Mouse (Mus musculus): ENCODE results near the gene Ets1. TPM values are rescaled to one million over a fixed set of nuclear protein-coding genes. Genes with fewer than 3 reads are reported as not detected.

Gene Ets1
- polyA plus RNA-seq, 1 experiment: 13.4 TPM

DNA sequence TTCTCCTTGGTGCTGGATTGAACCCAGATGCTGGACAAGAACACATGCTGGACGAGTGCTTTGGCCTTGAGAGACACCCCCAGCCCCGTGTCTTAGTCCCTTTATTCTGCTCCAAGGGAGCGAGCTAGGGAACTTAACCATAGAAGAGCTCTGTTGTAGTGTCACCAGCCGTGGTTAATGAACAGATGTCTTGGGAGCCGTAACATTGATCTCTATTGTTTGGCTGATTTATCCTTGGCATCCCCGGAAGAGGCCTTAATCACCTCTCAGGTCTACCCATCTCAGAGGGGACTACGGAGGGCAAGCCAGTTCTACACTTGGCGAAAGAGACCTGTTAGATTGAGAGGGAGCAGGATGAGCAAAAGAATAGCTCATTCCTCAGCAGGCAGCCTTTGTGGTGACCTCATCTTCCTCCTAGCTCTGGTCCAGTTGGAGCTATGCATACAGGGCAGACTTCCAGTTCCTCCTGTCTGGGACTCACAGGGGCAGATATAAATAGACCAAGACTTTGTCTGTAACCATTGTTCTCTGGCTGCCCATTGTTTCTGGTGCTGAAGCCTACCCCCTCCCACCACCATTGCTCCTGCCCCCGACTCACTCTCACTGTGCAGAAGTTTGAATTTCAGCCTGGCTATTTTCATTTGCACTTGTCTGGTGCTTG is 79.9 kb downstream of the Ets1 start:
- no peak overlapping the region for H3K4me3 ChIP-seq (ENCODE audit: insufficient read depth, low read depth, low read length)
- H3K4me1 ChIP-seq (ENCODE audit: control insufficient read depth, insufficient read depth, insufficient read length, low read length): peaks cover 67% of the 10 kb centered on the region
- H3K27ac ChIP-seq (replicated peaks; ENCODE audit: low read depth, low read length): peak overlapping the region; percentile 83

DNA sequence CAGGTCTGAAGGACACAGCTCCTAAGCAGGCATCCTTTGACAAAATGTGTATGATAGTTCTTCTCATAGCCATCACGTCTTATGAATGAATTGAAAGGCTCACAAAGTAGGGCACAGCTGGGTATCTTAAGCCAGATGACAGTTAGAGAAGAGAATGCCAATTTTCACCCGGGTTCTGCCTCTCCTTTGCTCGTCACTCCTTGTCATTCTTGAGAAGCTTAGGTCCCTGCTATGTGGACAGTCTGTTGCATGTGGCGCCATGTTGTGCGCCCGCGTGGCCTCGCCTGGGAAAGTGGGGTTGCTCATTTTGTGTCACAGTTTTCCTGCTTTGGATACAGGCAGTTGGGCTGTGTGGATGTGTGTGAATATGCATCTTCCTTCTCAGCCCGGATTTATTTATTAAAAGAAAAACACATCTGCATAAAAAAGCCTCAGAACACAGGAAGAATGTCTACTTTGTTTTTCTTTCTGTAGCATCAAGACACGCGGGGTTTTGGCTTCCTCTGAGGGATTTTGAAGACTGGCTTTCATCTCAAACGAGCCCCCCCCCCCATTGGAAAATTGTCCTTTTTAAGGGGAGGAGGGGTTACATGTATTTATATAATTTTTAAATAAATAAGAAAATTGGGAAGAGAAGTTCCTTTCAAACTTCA is 81.4 kb downstream of the Ets1 start:
- peak overlapping the region; percentile 66 for H3K27ac ChIP-seq (replicated peaks; ENCODE audit: low read depth, low read length)

DNA sequence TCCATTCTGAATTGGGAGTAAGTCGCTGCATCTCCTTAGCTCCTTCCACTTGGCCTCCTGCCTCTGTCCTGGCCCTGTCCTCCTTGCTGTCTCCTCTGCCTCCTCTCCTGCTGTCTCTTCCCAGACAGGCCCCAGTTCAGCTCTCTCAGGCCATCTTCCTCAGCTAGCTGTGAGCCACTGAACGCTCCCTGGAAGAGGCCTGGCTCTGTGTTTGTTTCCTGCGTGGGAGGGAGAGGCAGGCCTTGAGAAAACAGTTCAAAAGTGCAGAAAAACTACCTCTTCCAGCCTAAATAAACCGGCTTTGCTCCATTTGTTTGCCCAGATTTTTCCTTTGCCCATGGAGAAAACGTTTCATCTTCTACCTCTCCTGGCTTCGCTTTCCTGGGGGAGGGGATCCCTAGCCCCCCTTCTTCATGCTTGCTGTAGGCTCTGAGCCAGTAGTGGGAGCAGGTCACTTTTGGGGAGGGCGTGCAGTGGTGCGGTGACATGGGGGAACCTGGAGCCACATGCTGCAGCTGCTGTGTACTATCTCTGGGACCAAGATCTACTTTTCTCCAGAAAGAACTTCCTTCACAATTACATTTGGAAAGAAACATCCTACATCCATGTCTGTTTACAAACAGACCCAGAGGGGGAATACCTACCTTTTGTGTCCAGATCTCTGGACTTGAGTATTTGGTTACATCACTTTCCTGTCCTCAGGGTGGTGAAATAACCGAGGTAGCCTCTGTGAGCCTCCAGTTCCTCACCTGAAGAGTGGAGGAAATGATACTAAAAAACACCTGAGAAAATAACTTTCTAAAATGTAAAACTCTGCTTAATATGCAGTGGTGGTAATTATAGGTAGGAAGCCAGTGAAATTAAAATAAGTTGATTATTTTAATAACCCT is 82.2 kb downstream of the Ets1 start:
- peaks cover 60% of the 10 kb centered on the region for H3K4me1 ChIP-seq (ENCODE audit: control insufficient read depth, insufficient read depth, insufficient read length, low read length)
- peak overlapping the region; percentile 46 for H3K27ac ChIP-seq (replicated peaks; ENCODE audit: low read depth, low read length)
- H3K4me3 ChIP-seq (ENCODE audit: insufficient read depth, low read depth, low read length): no peak overlapping the region

More for the DNA sequence above, 81.4 kb downstream of the Ets1 start:
- Histone ChIP-seq H3K4me3 (ENCODE audit: insufficient read depth, low read depth, low read length) (no peak overlapping the region), H3K4me1 (ENCODE audit: control insufficient read depth, insufficient read depth, insufficient read length, low read length) (peaks cover 66% of the 10 kb centered on the region)

DNA sequence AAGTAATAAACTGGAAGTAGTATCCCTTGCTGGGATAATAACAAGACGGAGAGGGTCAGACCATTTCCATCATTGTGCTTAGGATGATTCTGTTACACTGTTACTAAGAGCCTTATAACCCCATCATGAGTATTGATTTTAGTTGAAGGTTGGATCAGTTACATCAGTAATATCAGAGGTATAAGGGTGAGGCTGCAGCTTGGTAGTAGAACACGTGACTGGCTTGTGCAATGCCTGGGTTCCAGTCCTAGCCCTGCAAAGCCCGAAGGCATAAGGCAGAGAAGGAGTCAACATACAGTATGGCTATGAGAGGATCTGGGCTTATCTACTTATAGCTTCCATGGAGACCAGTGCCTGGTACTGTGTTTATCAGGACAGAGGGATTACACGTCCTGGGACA is 82.8 kb downstream of the Ets1 start:
- Histone ChIP-seq H3K27ac (replicated peaks; ENCODE audit: low read depth, low read length) (no peak overlapping the region), H3K4me1 (ENCODE audit: control insufficient read depth, insufficient read depth, insufficient read length, low read length) (peaks cover 56% of the 10 kb centered on the region), H3K4me3 (ENCODE audit: insufficient read depth, low read depth, low read length) (no peak overlapping the region)

DNA sequence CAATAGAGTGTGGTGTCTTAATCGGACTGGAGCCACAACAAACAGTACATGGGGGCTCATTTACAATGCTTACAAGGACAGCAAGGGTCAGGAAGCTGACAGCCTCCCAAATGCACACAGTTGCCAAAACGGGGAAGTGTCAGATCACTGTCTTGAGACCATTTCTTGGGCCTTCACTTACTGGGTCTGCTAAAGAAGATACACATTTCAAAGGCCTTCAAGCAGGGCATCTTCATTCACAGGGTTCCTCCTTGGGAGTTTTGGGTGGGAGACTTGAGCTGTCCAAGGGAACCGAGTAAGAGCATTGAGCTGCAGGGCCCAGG is 83.9 kb downstream of the Ets1 start:
- Histone ChIP-seq H3K27ac (replicated peaks; ENCODE audit: low read depth, low read length) (peak overlapping the region; percentile 31), H3K4me3 (ENCODE audit: insufficient read depth, low read depth, low read length) (no peak overlapping the region), H3K4me1 (ENCODE audit: control insufficient read depth, insufficient read depth, insufficient read length, low read length) (peaks cover 56% of the 10 kb centered on the region)

DNA sequence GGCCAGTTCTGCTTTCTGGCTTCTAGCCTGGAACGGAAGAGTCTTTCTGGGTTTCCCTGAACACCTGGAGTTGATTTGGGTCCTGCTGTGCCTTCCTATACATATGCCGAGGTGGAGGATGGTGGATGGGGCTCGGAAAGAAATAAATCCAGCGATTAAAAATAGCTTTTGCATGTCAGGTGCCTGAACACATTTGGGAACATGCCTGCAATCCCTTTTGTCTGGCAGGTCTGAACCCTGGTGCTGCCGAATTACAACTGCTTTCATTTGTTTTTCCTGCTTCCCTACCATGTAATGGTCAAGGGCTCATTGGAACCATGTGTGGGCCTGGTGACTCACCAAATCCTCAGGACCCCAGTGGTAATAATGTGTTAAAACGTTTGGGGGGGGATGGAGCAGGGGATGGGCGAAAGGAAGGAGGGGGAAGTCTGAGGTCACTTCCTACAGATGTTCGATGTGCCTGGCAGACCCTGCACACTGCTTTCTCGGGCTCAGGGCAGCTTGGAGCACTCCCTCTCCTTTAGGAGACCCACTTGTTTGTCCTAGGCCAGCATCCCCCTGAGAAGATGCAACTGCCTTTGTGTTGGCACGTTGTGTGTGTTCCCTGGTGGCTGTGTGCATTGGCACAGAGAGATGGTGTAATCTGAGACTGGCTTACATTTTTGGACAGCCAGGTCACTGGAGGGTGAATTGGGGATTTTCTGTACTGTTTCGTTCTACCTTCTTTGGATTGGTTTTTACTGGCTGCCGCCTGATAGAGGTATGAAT is 84.4 kb downstream of the Ets1 start:
- peak overlapping the region; percentile 45 for H3K27ac ChIP-seq (replicated peaks; ENCODE audit: low read depth, low read length)
- H3K4me3 ChIP-seq (ENCODE audit: insufficient read depth, low read depth, low read length): no peak overlapping the region
- H3K4me1 ChIP-seq (ENCODE audit: control insufficient read depth, insufficient read depth, insufficient read length, low read length): peaks cover 56% of the 10 kb centered on the region

DNA sequence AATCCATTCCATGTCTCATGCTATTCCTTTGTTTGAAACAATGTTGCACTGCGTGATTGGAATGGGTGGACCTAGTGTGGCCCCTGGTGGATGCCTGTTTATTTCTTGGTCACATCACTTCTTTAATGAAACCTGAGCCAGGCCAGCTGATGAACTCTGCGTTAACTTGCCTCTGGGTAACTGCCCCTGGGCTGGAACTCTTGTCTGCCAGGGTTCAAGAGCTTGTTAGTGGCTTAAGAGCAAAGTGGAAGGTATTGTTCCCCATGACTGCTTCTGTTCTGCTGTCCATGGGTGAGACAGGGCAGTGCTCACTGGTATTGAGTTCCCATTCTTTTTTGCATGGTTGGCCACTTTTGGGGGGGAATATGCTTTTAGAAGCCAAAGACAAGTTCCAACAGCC is 85.1 kb downstream of the Ets1 start:
- peak overlapping the region; percentile 45 for H3K27ac ChIP-seq (replicated peaks; ENCODE audit: low read depth, low read length)
- peaks cover 57% of the 10 kb centered on the region for H3K4me1 ChIP-seq (ENCODE audit: control insufficient read depth, insufficient read depth, insufficient read length, low read length)
- no peak overlapping the region for H3K4me3 ChIP-seq (ENCODE audit: insufficient read depth, low read depth, low read length)

DNA sequence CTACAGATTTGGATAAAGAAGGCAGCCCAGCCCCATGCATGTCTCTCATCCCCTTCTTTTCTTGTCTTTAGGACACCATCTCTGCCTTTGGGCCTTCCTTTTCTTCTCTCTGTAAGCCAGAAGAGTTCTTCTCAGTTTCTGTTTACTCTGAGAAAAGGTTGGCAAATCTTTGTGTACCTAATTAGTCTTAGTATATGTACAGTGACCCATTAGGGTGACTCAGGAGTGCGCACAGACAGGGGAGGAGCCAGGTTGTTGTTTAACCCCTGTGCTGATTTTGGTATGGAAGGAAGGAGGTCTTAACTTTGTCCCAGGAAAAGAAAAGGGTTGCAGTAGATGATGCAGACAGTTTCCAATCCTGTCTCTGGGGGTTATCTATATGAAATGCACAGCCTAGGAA is 86.2 kb downstream of the Ets1 start:
- peaks cover 60% of the 10 kb centered on the region for H3K4me1 ChIP-seq (ENCODE audit: control insufficient read depth, insufficient read depth, insufficient read length, low read length)
- H3K4me3 ChIP-seq (ENCODE audit: insufficient read depth, low read depth, low read length): no peak overlapping the region
- no peak overlapping the region for H3K27ac ChIP-seq (replicated peaks; ENCODE audit: low read depth, low read length)

DNA sequence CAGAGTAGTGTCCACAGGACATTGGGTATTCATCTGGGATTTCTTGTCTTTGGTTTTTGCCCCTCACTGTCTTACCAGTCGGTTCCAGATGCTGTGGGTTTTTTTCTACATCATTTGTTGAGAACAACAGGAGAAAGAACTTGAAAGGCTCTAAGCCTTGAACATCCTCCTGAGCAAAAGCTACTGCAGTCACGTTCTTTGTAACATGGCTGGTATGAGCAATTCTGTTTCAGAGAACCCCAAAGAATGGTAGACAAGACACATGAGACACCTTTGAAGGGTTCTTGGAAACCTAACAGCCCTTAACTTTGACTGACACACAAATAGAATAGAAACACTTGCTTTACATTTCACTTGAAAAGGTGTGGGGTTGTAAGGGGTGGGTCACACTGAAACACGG is 86.9 kb downstream of the Ets1 start:
- H3K4me1 ChIP-seq (ENCODE audit: control insufficient read depth, insufficient read depth, insufficient read length, low read length): peaks cover 56% of the 10 kb centered on the region
- H3K4me3 ChIP-seq (ENCODE audit: insufficient read depth, low read depth, low read length): no peak overlapping the region
- no peak overlapping the region for H3K27ac ChIP-seq (replicated peaks; ENCODE audit: low read depth, low read length)

DNA sequence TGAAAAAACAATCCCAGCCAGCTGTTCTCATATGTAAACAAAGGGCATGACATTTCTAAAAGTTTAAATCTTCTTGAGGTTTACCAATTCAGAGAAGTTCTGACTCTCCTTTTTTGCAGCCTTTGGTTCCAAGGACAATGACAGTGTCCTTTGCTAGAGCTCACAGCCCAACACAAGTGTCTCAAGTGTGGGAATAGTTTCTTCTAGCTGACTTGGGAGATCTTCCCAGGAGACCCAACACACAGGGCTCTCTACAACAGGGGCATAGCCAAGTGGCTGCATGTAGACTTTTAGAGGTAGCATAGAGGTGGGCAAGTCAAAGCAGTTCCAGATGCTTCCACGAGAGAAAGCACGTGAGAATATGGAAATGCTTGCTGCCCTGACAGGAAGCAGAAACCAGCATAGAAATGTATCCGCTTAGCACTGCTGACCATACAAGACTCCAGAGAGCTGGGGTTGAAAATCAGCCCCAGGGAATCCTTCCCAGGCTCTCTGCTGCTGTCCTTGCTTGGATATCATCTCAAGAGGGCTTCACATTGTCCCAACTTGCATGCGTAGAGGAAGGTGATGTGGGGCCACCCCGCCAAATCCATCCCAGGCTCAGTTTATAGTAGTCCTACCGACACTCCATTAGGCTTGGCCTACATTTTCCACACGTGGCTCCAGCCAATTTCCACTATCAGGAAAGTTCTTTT is 88.3 kb downstream of the Ets1 start:
- Histone ChIP-seq H3K4me1 (ENCODE audit: control insufficient read depth, insufficient read depth, insufficient read length, low read length) (peaks cover 52% of the 10 kb centered on the region), H3K4me3 (ENCODE audit: insufficient read depth, low read depth, low read length) (no peak overlapping the region), H3K27ac (replicated peaks; ENCODE audit: low read depth, low read length) (no peak overlapping the region)

DNA sequence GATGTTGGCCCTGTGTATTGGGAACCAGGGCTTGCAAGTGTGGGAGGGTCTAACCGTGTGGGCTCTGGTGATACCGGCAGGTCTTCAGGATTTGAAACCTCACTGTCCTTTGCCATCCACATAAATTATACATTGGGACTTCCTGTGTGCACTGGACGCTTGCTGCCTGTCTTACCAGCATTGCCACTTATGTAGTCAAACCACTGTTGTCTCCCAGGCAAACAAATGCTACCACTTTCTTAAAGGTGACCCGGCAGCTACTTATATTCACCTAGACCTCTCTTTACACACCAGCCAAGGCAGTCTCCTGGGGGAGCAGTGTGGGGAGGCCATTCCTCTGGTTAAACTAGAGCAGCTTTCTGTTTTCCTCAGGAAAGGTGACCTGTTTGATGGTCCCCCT is 89.9 kb downstream of the Ets1 start:
- peaks cover 48% of the 10 kb centered on the region for H3K4me1 ChIP-seq (ENCODE audit: control insufficient read depth, insufficient read depth, insufficient read length, low read length)
- H3K27ac ChIP-seq (replicated peaks; ENCODE audit: low read depth, low read length): no peak overlapping the region
- no peak overlapping the region for H3K4me3 ChIP-seq (ENCODE audit: insufficient read depth, low read depth, low read length)

DNA sequence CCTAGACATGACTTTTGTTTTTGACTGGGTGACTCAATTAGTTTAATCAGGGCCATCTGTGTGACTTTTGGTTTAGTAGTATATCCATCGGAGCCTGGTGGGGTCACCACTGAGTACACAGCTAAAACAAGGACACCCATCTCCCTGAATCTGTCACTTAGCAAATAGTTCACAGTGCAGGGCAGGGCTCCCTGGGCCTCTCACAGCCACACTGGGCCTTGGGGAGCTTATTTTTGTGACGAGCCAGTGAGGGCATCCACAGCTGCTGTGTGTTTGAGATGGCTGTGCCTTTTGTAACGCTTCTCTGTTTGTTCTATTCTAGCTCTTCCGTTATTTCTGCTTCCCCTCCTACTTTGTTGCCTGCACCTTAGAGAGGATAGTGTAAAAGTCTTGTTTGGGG is 90.6 kb downstream of the Ets1 start:
- 0 out of 2 replicates have a peak overlapping the region, but pooled peaks have one; percentile 8 for H3K27ac ChIP-seq (replicated peaks; ENCODE audit: low read depth, low read length)
- H3K4me1 ChIP-seq (ENCODE audit: control insufficient read depth, insufficient read depth, insufficient read length, low read length): peaks cover 47% of the 10 kb centered on the region
- H3K4me3 ChIP-seq (ENCODE audit: insufficient read depth, low read depth, low read length): no peak overlapping the region

DNA sequence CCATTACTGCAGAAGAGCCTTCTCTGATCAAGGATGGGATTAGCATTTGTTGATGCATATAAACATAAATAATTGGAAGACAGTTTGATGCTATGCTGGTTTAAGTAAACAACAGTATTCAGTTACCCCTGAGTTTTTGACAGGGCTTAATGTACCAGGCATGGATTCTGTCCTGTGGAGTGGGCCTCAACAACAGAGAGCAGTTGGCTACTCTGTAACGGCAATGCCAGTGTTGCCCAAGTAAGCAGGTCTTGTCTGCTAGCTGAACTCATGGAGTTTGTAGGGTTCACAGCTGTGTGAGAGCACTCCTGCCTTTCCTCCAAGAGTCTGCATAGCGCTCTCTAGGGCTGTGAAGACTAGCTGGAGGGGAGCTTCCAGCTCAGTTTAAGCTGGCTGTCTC is 91.0 kb downstream of the Ets1 start:
- H3K27ac ChIP-seq (replicated peaks; ENCODE audit: low read depth, low read length): no peak overlapping the region
- H3K4me3 ChIP-seq (ENCODE audit: insufficient read depth, low read depth, low read length): no peak overlapping the region
- H3K4me1 ChIP-seq (ENCODE audit: control insufficient read depth, insufficient read depth, insufficient read length, low read length): peaks cover 47% of the 10 kb centered on the region

DNA sequence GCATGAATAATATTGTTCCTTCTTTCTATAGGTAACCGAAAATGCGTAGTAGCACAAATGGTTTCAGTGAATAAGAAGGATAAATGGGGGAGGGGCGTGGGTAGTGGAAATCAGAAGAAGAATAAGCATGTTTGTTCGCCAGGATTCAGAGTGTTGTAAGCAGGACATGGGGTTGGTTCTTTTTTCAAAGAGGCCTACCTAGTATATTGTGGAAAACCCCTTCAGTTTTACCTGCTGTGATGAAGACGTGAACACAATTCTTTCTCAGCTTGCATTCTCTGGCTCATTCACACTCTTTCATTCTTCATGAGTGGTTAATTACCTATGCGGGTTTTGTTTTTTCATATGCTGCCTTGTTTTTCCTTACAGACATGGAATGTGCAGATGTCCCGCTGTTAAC is 92.3 kb downstream of the Ets1 start:
- H3K4me1 ChIP-seq (ENCODE audit: control insufficient read depth, insufficient read depth, insufficient read length, low read length): peaks cover 44% of the 10 kb centered on the region
- no peak overlapping the region for H3K27ac ChIP-seq (replicated peaks; ENCODE audit: low read depth, low read length)
- no peak overlapping the region for H3K4me3 ChIP-seq (ENCODE audit: insufficient read depth, low read depth, low read length)

Data from brown adipose tissue, adult 24 weeks (tissue).